Mouse (Mus musculus) fibroblast of lung, adult 2 months (primary cell): Measurements from ENCODE around the gene Flywch1.
A peak's percentile ranks its signal among the peaks of the same experiment; 100 is the strongest.
"Not testable (repeated sequence)": the region's sequence is repeated elsewhere in the genome, so short reads cannot be mapped to it uniquely, and the experiment has no call there.

ENCODE experiments used
- DNase-seq: peaks from one replicate; pipeline ENCODE4 v3.0.0-alpha.2; 2011; ENCODE audit warnings: low read depth

Gene Flywch1

DNA sequence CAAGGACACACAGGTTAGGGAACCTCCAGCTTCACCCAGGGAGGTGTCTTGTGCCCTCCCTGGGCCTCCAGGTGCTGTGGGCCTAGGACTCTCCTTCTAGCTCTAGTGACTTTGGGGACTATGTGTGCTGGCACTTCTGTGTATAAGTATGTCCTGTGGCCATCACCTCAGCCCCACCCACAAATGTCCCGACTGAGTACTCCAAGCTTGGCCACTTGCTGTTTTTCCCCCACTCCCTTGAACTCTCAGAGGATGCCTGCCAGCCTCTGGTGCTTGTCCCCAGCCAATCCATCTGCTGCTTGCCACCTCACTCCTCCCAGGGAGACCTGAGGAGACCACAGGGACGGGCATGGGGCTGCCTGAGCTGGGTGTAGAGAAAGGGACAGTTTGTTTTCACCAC, 7.0 kb upstream of the Flywch1 start:
- DNase-seq: no peak

DNA sequence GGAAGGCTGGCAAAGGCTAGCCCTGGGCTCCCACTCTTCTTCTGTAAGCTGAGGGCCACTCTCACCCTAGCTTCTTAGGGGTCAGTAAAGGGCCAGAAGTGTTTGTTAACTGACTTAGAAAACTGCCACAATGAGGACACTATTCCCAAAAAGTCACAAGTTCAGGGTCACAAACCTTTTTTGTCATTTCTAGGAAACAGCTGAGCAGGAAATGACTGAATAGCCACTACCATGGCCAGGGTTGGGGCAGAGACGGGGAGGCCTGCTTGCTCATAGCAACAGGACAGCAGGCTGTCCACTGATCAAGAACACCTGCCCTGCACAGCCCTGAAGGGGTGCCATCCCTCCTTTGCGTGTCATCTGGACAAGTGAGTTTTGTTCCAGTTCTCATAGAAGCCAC, 5.7 kb upstream of the Flywch1 start:
- DNase-seq: no peak

DNA sequence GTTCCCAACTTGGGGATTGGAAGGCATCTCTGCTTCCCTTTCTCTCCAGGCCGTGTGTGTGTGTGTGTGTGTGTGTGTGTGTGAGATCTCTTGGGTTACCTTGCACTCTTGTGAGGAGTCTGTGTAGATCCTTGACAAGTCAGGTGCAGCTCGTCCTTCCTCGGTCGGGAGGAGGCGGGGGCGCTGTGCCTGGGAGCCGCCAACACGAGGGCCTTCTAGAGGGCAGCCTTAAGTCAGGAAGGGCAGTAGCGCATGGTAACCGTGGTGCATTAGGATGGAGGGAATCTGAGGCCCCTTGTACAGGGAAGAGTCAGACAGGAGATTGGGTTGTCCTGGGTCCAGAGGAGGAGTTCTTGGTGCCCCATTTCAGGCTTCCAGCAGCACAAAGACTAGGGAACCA, 4.8 kb upstream of the Flywch1 start:
- no peak for DNase-seq

DNA sequence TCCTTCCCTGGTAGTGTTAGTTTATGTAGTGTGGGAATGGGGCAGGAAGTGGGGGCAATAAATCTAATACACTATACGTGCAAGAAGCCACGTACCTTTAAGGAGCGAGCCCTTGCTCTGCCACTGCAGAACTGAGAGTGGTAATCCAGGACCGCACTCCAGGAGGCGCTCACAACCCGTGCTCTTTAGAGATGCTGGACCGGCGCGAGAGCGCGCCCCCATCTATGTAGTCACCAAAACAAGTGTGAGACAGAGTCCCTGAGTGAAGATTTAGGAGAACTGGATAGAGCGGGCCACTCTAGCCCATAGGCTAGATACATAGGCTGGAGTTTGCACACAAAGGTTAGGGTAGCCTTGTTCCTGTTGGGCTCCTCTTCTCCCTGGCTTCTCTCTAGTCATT, 2.7 kb upstream of the Flywch1 start:
- peak; percentile 51 for DNase-seq

DNA sequence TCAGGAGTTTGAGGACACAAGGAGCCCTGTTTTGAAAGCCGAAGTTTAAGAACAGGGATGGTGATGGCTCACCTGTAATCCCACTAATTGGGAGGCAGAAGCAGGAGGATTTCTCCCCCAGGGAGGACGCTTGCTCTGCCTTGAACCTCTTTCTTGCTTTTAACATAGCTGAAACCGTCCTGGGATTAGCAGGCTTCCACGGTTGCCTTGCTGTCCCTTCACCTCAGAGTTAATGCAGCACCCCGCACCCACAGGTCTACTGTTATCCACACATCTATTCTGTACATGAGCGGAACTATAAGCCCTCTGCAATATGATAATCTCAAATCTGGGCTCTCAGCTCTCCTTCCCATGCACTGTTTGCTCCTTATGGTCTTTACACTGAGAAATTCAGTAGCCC, 2.3 kb upstream of the Flywch1 start:
- DNase-seq: no peak

DNA sequence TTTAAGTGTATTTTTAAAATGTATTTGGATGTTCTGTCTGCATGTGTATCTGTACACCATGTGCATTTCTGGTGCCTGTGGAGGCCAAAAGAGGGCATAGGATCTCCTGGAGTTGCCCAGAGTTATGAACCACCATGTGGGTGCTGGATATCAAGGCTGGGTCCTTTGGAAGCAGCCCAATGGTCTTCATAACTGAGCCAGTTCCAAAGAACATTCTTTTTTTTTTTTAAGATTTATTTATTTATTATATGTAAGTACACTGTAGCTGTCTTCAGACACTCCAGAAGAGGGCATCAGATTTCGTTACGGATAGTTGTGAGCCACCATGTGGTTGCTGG, 786 bp upstream of the Flywch1 start:
- not testable (repeated sequence) for DNase-seq

DNA sequence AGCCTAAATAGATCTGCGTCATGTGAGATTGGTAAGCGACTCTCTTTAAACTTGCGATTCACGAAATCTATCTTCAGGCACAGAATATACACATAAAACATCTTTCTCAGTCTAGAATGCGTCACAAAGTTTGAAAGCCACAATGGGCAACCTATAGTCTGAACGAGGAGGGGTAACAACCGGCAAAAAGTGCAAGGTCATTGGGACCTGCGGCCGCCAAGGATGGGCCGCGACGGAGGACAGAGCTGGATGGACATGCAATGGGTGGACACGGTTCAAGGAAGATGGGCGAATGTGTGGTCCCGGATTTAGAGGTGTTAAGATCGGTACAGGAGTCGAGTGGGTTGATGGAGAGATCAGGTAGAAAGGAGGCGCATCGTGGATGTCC, 512 bp downstream of the Flywch1 start:
- no peak for DNase-seq

DNA sequence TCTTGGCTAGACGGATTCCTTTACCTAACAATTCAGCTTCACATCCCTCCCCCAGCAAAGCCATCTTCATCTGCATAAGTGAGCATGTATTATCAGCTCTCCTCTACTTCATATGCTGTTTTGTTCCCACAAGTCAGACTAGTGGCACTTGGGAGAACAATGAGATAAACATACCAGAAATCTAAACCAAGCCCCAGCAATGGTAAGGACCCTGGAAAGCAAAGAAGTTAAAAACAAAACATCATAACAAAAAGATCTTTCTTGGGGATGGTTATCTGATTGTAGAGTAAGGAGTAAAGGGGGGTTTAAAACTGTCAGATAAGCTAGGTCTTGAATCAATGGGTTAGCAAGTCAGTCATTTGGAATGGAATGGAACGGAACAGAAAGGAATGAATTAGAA, 909 bp downstream of the Flywch1 start:
- no peak for DNase-seq

DNA sequence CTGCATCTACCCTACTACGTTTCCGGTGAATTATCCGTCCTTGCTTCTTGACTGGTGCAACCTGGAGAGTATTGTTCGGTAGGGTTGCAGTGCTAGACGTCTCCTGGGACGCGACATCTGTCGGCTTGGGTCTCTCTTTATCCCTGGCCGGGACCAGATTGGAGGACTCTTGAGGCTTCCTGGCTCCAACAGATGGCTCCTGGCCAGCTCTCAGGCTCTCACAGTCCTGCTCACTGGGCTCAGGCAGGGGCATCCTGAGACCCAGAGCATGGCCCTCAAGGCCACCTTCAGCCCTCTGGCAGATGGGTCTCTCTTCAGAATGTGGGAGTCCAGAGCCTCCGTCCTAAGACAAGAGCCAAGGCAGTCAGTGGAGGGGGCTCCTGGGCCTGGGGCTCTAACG, 8.4 kb downstream of the Flywch1 start:
- DNase-seq: no peak

DNA sequence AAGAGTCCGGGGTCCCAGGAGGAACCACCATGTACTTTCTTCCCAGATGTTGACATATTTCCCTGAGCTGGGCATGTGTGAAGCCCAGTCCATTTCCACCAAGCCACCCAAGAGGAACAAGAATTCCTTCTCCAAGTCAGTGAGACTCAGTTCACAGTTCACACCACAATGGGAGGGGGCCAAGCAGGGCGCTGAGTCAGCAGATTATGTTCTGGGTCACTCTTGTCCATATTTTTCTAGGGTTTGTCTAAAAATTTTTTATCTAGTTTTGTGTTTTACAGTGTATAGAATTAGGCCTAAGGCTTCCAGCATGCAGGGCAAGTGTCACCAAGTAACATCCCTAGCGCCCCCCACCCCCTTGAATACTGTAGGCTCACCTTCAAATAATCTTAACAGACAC, 10.2 kb downstream of the Flywch1 start:
- DNase-seq: no peak

DNA sequence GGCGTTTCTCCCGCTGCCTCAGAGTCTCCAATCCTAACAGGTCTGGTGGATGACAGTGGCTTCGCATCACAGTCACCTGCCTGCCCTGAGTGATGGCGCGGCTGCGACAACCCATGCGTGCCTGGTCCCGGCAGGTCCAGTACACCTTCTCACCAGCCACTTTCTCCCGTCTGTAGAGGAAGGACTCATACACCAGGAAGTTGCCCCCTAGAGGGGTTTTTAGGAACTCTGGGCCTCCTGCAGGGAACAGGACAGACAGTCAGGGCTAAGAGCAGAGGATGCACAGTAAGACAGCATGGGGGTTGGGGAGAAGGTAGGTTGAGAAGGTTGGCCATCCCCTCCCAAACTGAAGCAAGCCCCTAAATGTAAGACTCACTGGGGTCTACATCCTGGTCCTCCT, 11.2 kb downstream of the Flywch1 start:
- DNase-seq: no peak

DNA sequence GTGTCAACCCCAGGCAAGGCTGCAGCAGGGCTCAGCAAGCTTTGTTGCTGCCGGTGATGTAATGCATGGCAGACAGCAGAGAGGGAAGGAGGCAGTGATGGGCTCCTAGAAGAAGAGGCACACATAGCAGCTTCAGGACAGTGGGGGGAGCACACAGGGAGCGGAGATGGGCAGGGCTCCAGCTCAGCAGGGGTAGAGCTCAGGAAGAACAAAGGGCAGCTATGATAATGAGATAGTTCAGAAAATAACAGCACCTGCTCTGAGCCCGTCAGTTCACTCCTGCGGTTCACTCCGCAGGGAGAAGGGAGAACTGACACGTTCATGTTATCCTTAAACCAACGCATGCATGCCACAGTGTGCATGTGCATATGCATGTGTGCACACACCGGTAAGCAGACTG, 12.6 kb downstream of the Flywch1 start:
- no peak for DNase-seq

DNA sequence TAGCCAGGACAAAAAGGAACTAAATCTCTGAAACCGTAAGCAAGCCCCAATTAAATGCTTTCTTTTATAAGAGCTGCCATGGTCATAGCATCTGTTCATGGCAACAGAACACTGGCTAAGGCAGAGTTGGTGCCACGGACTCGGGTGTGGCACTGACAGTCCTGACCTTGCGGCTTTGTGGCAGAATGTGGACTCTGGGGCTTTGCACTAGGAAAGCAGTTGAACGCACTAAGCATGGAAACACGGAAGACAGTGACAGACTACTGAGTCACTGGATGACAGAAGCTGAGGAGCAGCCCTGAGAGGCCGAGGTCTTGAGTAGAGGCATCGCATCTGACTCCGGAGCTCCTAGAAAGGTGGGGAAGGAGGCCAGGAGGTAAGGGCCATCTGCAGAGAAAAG, 13.8 kb downstream of the Flywch1 start:
- DNase-seq: no peak

DNA sequence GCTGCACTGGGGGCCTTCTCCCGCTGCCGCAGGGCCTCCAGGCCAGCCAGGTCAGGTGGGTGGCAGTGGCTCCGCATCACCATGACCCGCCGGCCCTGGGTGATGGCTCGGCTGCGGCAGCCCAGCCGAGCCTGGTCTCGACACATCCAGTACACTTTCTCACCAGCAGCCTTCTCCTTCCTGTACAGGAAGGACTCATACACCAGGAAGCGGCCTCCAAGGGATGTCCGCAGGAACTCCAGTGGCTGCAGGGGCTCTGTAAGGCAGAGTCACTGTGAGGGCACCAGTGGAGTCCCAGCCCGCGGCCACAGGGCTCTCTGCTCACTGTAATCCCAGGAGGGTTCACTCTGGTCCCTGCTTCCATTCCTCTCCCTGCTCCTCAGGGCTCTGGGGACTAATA, 15.7 kb downstream of the Flywch1 start:
- DNase-seq: no peak

DNA sequence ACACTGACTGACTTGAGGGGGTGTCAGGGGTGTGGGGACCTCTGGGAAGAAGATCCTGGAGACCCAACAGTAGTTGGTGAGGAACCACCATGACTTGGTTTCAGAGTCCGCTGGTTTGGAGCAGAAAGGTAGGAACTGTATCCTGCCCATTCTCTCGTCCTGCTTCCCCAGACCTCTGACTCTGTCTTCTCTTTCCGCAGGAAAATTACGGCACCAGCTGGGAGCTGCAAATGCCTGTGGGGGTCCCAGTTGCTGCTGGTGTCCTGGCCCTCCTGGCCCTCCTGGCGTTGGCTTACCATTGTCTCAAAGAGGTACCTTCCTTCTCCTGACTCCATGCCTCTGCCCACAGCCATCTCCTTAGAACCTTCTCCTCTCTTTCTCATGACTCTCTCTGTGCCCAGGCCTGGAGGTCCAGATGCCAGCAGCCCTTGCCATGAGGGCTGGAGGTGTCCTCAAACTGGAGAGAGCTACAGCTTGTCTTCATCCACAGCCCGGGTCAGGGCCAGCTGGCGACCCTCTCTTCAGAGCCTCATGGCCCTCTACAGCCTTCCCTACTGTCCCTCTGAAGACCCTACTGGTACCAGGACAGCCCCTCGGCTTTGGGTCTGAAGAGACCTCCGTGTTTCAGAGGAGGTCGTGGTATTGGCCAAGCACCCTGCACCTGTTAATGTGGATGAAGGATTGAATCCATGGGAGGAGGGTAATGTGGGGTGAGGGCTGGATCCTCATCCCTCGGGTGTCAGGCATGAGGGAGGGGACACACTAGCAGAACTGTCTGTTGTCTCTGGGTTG, 21.8 kb downstream of the Flywch1 start:
- DNase-seq: no peak

DNA sequence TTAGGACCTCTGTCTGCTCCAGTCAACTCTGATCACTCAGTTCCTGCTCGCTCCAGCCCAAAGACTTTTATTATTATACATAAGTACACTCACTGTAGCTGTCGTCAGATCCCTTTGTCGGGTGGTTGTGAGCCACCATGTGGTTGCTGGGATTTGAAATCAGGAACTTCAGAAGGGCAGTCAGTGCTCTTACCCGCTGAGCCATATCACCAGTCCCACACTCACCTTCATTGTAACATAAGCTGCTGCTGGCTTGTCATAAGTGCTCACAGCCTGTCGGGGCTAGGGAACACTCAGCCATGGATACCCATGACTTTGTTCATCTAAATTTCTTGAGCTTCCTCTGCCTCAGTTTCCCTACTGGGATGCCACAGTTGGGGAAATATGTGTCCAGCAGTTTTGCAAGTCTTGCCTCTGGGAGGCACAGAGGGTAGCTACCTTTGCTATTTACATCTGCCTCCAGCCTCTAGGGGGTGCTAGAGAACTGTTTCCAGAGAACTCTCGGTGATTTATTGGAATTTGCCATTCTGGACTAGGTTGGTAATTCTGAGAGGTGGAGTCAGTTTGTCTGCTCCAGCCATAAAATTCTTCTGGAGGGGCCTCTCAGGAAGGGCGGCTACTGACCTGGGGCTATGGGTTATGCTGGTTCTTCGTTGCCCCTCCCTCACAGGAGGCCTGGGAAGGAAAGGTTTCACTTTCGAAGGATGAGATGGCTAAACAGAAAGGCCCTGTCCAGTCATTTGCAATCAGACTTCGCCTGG, 22.6 kb downstream of the Flywch1 start:
- DNase-seq: peak; percentile 44

DNA sequence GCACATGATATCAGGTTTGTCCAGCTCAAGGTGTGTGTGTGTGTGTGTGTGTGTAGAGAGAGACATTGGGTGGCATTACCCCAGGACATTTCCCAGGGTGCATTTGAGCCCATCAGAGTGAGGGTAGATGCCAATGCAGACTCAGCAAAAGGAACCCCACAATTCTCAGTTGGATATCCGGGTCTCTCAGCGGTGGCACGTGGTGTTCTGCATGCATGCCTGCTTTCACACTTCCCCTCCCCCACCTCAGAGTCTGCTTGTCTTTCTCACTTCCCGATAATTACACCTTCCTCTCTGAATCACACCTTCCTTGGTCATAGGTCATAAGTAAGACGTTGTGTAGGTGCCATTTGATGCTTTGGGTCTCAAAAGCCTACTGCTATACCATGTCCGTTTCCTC, 23.4 kb downstream of the Flywch1 start:
- DNase-seq: no peak

DNA sequence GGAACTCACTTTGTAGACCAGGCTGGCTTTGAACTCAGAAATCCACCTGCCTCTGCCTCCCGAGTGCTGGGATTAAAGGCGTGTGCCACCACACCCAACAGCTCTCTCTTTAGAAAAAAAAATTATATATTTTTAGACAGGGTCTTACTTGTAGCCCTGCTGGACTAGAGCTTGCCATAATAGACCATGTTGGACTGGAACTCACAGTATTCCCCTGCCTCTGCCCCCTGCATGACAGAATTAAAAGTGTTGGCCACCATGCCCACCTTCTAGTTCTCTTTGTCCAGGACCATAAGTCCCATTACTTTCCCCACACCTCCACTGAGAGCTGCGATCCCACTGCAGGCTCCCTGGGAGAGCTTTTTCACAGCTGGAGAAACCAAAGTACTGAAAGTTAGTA, 23.9 kb downstream of the Flywch1 start:
- DNase-seq: no peak

DNA sequence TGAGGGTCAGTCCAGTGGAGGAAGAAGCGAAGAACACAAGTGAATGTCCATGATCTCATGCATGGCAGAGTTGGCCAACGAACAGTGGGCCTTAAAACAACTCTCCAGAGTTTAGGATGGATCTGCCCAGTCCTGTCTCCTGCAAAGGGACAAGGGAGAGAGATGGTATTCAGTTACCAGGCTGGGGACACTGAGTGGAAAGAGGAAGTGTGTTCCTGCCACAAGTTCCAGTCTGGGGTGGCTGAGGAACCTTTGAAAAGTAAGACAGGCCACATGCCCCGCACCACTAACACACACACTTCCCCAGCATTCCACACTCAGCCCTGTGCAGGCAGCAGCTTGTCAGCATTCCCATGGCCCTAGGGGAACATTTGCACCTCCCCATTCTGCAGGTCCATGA, 24.6 kb downstream of the Flywch1 start:
- DNase-seq: no peak

DNA sequence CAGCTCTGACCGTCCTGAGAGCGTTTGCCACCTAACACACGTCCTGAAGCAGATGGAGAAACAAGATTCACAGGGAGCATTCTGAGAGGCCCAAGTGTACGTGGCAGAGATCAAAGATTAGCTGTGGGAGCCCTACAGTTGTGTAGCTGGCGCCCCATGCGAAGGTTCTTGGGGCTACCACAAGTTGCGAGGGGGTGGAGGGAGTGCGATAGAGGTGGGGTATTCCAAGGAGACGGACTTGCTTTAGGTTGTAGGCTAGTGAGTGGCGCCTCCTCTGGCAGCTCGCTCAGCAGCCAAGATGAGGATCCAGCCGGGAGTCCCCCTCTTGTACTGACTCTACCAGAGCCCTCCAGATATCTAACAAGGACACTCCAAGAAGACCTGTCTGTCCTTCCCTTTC, 25.1 kb downstream of the Flywch1 start:
- no peak for DNase-seq

DNA sequence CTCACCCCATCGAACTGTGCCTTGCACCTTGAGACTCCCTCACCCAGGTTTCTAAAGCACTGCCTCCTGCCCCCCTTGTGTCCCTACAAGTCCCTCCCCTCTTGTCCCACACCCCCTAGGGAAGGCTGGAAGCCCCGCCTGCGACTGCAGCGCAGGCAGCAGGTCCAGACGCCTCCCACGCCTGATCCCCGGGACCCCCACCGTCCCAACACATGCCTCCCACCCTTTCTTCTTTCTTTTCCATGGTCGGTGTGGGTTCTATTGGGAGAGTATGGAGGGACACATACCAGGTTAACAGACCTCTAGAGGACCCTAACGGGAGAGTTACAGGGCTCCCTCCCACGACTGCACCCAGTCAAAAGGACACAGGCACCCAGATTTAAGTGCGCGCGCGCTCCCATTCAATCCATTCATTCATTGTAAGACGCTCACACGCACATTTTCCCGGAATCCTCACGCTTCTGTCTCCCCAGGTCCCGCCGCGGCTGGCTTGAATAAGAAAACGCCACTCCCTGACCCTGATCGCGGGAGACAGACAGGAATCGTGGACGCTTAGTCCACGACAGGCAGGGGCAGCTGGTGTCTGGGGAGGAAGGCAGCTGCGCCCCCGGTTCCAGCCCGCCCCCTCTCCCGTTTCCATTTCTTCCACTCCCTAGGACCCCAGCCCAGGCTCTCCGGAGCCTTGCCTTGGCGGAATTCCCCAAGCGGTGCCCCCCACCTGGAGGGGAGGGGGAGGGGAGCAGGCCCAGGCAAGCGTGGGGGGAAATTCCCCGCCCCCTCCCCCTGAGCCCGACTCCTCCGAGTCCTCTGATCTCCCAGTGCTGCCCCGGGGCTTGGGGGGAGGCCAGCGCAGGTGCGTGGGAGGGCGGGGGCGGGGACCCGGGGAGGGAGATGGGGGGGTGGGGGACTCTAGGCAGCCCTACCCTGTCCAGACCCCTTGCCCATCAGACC, 25.8 kb downstream of the Flywch1 start, which contains the start of gene Kremen2:
TSS of gene Kremen2 (minus strand) at position 533 of the 951 bp plus-strand sequence.
- no peak for DNase-seq

DNA sequence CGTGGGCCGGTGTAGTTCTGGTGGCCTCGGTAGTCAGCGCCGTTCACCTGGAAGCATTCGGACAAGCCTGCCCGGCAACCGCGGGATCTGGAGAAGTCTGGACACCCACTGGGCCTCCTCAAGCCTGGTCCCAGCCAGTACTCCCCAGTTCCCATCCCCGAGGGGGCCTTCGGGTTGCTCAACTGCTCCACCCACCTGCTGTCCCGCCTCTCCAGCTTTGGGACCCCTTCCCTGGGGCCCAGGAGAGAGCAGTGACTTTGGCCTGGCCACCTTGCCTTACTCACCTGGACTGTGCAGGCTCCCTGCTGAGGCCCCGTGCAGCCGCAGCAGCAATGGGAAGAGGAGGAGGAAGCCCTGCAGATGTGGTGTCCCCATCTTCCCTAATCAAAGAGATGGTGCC, 26.8 kb downstream of the Flywch1 start:
- DNase-seq: no peak

DNA sequence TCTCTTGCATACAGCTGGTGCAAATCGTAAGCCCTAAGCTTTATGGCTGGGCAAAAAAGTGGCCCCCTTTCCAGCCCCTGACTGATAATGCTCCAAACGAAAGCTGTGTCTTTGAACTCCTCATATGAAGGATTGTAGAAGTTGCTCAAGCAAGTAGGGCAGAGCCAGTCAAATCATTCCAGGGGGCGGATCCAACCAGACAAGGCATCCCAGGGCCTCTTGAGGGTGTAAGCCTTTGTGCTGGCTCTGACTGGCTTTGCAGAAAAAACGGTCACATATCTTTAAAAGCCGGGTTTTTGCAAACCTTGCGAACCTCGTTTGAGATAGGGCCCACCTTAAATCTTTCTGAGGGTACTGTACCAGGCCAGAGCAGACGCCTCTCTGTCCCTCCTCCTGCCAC, 27.3 kb downstream of the Flywch1 start:
- DNase-seq: no peak
